In genomic region chr1:160561381-160561780, GRCm38 (mm10) we compare ENCODE assay signal across 9 mouse cellular contexts.
DNase-seq lines count a peak whose midpoint lies in the region; ATAC-seq and TF ChIP-seq lines count a peak whose summit lies in the region.
"Had no signal": no experiment of that assay in that cellular context is flagged by ENCODE, and none has a peak within 500 bp of the region (broad histone marks: within the 10 kb centered on the region; RNA-seq: fewer than 3 reads in every experiment).

No protein-coding gene starts in this region.

- ATAC-seq in CD4-positive, CD25-positive, alpha-beta regulatory T cell, adult 4 months: no peak
- ATAC-seq in heart, embryonic 11.5 days (replicated peaks; ENCODE audit: insufficient number of reproducible peaks, low FRiP score, low TSS enrichment): no peak

- H3K4me3 ChIP-seq in layer of hippocampus, adult 2 months: no peak overlapping the region
- H3K4me3 ChIP-seq in heart, embryonic 11.5 days (ENCODE audit: low read depth, low read length): no peak overlapping the region
- H3K4me3 ChIP-seq: lung, embryonic 15.5 days had no signal

- no peak for TF ChIP-seq POLR2A in brain, embryonic 14.5 days (IDR thresholded peaks at IDR 0.05; ENCODE audit: borderline replicate concordance, extremely low read depth, insufficient read depth, insufficient read length, poor library complexity, severe bottlenecking)

- DNase-seq in CD4-positive, CD25-positive, alpha-beta regulatory T cell, adult 2 months (ENCODE audit: low read depth, low spot score): peak; percentile 37
- no peak for DNase-seq in layer of hippocampus, adult 2 months (ENCODE audit: low spot score in 2 of 2)
- no peak for DNase-seq in layer of hippocampus, adult 9-10 months (ENCODE audit: low spot score)
- DNase-seq in brain, embryonic 14.5 days (ENCODE audit: low read depth): peak; percentile 65
- peak; percentile 19 for DNase-seq in lung, postnatal 36 days
- no peak for DNase-seq in yolk sac, embryonic 10.5 days (ENCODE audit: low spot score)

- H3K4me2 ChIP-seq in heart, embryonic 11.5 days: no peak overlapping the region
- H3K4me2 ChIP-seq: lung, embryonic 15.5 days had no signal

- no peaks in the 10 kb centered on the region for H3K4me1 ChIP-seq in heart, embryonic 11.5 days (ENCODE audit: control insufficient read depth, insufficient read depth, low read length)
- H3K4me1 ChIP-seq: lung, embryonic 15.5 days had no signal

- H3K36me3 ChIP-seq in heart, embryonic 11.5 days (ENCODE audit: control insufficient read depth, insufficient read depth, low read length): no peaks in the 10 kb centered on the region
- H3K36me3 ChIP-seq: lung, embryonic 15.5 days had no signal

- no peak overlapping the region for H3K9ac ChIP-seq in heart, embryonic 11.5 days (ENCODE audit: low read depth, low read length)
- H3K9ac ChIP-seq: lung, embryonic 15.5 days had no signal

- TF ChIP-seq CTCF in layer of hippocampus, adult 2 months (conservative IDR thresholded peaks at IDR 0.05): peak; percentile 88
- TF ChIP-seq CTCF in brain, embryonic 14.5 days (IDR thresholded peaks at IDR 0.05; ENCODE audit: borderline replicate concordance, extremely low read depth, insufficient read depth, insufficient read length): peak; percentile 64; the same call in 1 of the 2 replicates

- no peaks in the 10 kb centered on the region for H3K9me3 ChIP-seq in heart, embryonic 11.5 days (replicated peaks; ENCODE audit: control insufficient read depth, low read length)
- H3K9me3 ChIP-seq: lung, embryonic 15.5 days had no signal

- no peak overlapping the region for H3K27ac ChIP-seq in layer of hippocampus, adult 2 months
- no peak overlapping the region for H3K27ac ChIP-seq in heart, embryonic 11.5 days (ENCODE audit: low read depth, low read length)
- H3K27ac ChIP-seq: lung, embryonic 15.5 days had no signal

- WGBS in heart, embryonic 11.5 days (ENCODE audit: insufficient replicate concordance): 57% methylated on average over 1 of the region's 1 CpGs

- H3K27me3 ChIP-seq in heart, embryonic 11.5 days (ENCODE audit: control insufficient read depth, insufficient read depth, low read length): no peaks in the 10 kb centered on the region
- H3K27me3 ChIP-seq: lung, embryonic 15.5 days had no signal

Comparison
In these comparisons a context has a peak if more than half of its experiments do, and no peak if none do; other contexts are left out.
1. DNase-seq: peak in CD4-positive, CD25-positive, alpha-beta regulatory T cell, adult 2 months (single experiment), brain, embryonic 14.5 days (single experiment) and lung, postnatal 36 days (single experiment); none in layer of hippocampus, adult 2 months (0 of 2), layer of hippocampus, adult 9-10 months (single experiment) and yolk sac, embryonic 10.5 days (single experiment).